Mouse (Mus musculus): ENCODE results near the gene Uqcrc1. TPM values are rescaled to one million over a fixed set of nuclear protein-coding genes. Genes with fewer than 3 reads are reported as not detected.

The Uqcrc1 gene
- polyA plus RNA-seq (2014; fragmentation: Nextera tagmentation; extraction: Ambion mirVana): 412 and 422 TPM in 2 replicates

DNA sequence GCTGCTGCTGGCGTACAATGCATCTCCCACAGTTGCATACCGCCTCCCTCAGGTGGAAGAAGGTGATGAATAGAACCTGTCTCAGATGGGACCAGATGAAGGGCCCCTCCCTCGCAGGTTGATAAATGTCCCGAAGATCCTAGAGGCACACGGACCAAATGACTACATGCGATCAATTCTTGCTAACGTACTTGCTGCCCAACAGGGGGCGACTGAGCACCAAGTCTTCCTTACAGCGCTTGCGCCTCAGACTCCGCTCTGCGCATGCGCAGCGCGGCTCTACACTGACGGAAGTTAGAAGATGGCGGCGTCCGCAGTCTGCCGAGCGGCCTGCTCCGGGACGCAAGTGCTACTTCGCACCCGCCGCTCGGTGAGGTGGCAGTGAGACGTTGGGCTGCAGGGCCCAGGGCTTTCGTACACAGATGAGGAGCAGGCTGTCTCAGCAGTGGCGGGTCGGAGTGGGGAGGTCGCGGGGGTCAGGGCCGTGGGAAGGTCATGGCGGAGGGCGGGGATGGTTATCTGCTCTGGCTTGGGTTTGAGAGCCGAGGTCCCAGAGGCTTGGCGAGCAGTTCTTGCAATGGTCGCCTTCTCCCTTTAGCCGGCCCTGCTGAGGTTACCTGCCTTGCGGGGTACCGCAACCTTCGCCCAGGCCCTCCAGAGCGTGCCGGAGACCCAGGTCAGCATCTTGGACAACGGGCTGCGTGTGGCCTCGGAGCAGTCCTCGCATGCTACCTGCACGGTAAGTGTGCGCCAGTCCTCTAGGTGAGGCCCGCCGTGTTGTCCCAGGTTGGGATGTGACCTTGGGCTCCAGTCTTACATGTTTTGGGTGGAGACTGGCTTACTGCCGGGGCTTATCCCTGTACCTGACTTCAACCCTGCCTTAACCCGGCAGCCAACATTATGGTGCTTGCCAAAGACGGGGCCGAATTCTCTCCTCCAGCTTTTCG, at the start of gene Uqcrc1:
Gene Uqcrc1, plus strand, starts transcription at position 216 of the 947 bp plus-strand sequence.
- Histone ChIP-seq H3K27ac (replicated peaks; ENCODE audit: low read depth, low read length) (peak within 1 kb of the TSS; percentile 28; the same call in 1 of the 2 replicates), H3K9me3 (replicated peaks; ENCODE audit: control insufficient read depth, low read length) (no peaks in the 10 kb centered on the region), H3K4me3 (ENCODE audit: low read depth, low read length) (peak within 1 kb of the TSS; percentile 94), H3K36me3 (replicated peaks; ENCODE audit: control insufficient read depth, insufficient read depth, low read depth, low read length) (no peaks in the 10 kb centered on the region; the same call in 1 of the 2 replicates), H3K4me2 (ENCODE audit: low read depth, low read length) (peak within 1 kb of the TSS; percentile 68), H3K4me1 (ENCODE audit: control insufficient read depth, insufficient read depth, low read length) (no peaks in the 10 kb centered on the region), H3K9ac (replicated peaks; ENCODE audit: low read length) (peak within 1 kb of the TSS; percentile 94), H3K27me3 (ENCODE audit: control insufficient read depth, insufficient read depth, low read length) (no peaks in the 10 kb centered on the region)
- under 1% methylated on average over 58 of the region's 58 CpGs for WGBS
- peak; percentile 80 for ATAC-seq (replicated peaks; ENCODE audit: insufficient number of reproducible peaks, low FRiP score, low TSS enrichment, low read depth)
- DNase-seq (ENCODE audit: low spot score): peak; percentile 98

DNA sequence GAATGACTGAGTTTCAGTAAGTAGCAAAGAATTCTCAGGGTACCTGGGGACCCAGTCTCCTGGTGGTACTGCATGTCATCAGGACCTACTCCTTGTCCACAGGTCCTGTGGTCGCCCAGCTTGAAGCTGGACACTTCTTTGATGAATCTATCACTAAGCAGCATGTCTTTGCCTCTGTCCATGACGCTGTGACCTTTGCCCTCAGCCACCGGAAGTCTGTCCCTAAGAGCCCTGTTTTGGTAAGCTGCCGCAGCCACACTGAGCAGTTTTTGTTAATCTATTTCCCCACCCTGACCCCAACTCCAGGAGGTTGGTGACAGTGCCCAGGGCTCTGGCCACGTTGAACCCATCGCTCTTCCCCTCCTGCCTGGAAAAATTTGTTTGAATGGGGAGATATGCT, 24.1 kb upstream of the Uqcrc1 start:
- no peak overlapping the region for H3K4me2 ChIP-seq (ENCODE audit: low read depth, low read length)
- H3K27me3 ChIP-seq (ENCODE audit: control insufficient read depth, insufficient read depth, low read length): no peaks in the 10 kb centered on the region
- no peak overlapping the region for H3K9ac ChIP-seq (replicated peaks; ENCODE audit: low read length)
- H3K27ac ChIP-seq (replicated peaks; ENCODE audit: low read depth, low read length): no peak overlapping the region
- no peaks in the 10 kb centered on the region for H3K9me3 ChIP-seq (replicated peaks; ENCODE audit: control insufficient read depth, low read length)
- no peaks in the 10 kb centered on the region for H3K4me1 ChIP-seq (ENCODE audit: control insufficient read depth, insufficient read depth, low read length)
- H3K36me3 ChIP-seq (replicated peaks; ENCODE audit: control insufficient read depth, insufficient read depth, low read depth, low read length): no peaks in the 10 kb centered on the region
- no peak overlapping the region for H3K4me3 ChIP-seq (ENCODE audit: low read depth, low read length)
- 46% methylated on average over 6 of the region's 6 CpGs for WGBS
- ATAC-seq (replicated peaks; ENCODE audit: insufficient number of reproducible peaks, low FRiP score, low TSS enrichment, low read depth): no peak
- DNase-seq (ENCODE audit: low spot score): no peak

GRCm38 (mm10) chr9:108913161-108913560, 23.3 kb upstream of the Uqcrc1 start:
- ATAC-seq (replicated peaks; ENCODE audit: insufficient number of reproducible peaks, low FRiP score, low TSS enrichment, low read depth) (no peak), DNase-seq (ENCODE audit: low spot score) (no peak)
- Histone ChIP-seq H3K4me1 (ENCODE audit: control insufficient read depth, insufficient read depth, low read length) (no peaks in the 10 kb centered on the region), H3K4me2 (ENCODE audit: low read depth, low read length) (no peak overlapping the region), H3K9me3 (replicated peaks; ENCODE audit: control insufficient read depth, low read length) (no peaks in the 10 kb centered on the region), H3K27me3 (ENCODE audit: control insufficient read depth, insufficient read depth, low read length) (no peaks in the 10 kb centered on the region), H3K27ac (replicated peaks; ENCODE audit: low read depth, low read length) (no peak overlapping the region), H3K4me3 (ENCODE audit: low read depth, low read length) (no peak overlapping the region), H3K36me3 (replicated peaks; ENCODE audit: control insufficient read depth, insufficient read depth, low read depth, low read length) (no peaks in the 10 kb centered on the region), H3K9ac (replicated peaks; ENCODE audit: low read length) (no peak overlapping the region)
- WGBS: 87% methylated on average over 7 of the region's 7 CpGs

GRCm38 (mm10) chr9:108913621-108914020, 22.8 kb upstream of the Uqcrc1 start:
- no peak overlapping the region for H3K4me3 ChIP-seq (ENCODE audit: low read depth, low read length)
- H3K4me2 ChIP-seq (ENCODE audit: low read depth, low read length): no peak overlapping the region
- ATAC-seq (replicated peaks; ENCODE audit: insufficient number of reproducible peaks, low FRiP score, low TSS enrichment, low read depth): no peak
- no peaks in the 10 kb centered on the region for H3K36me3 ChIP-seq (replicated peaks; ENCODE audit: control insufficient read depth, insufficient read depth, low read depth, low read length)
- no peaks in the 10 kb centered on the region for H3K4me1 ChIP-seq (ENCODE audit: control insufficient read depth, insufficient read depth, low read length)
- no peaks in the 10 kb centered on the region for H3K9me3 ChIP-seq (replicated peaks; ENCODE audit: control insufficient read depth, low read length)
- no peaks in the 10 kb centered on the region for H3K27me3 ChIP-seq (ENCODE audit: control insufficient read depth, insufficient read depth, low read length)
- H3K27ac ChIP-seq (replicated peaks; ENCODE audit: low read depth, low read length): no peak overlapping the region
- DNase-seq (ENCODE audit: low spot score): no peak
- no peak overlapping the region for H3K9ac ChIP-seq (replicated peaks; ENCODE audit: low read length)
- 82% methylated on average over 10 of the region's 10 CpGs for WGBS

GRCm38 (mm10) chr9:108914491-108914890, 21.9 kb upstream of the Uqcrc1 start, which contains the start of gene Tmem89:
Gene Tmem89, plus strand, starts transcription at chr9:108914619.
- Histone ChIP-seq H3K27me3 (ENCODE audit: control insufficient read depth, insufficient read depth, low read length) (no peaks in the 10 kb centered on the region), H3K9ac (replicated peaks; ENCODE audit: low read length) (no peak within 1 kb of the TSS), H3K4me3 (ENCODE audit: low read depth, low read length) (no peak within 1 kb of the TSS), H3K4me1 (ENCODE audit: control insufficient read depth, insufficient read depth, low read length) (no peaks in the 10 kb centered on the region), H3K4me2 (ENCODE audit: low read depth, low read length) (no peak within 1 kb of the TSS), H3K36me3 (replicated peaks; ENCODE audit: control insufficient read depth, insufficient read depth, low read depth, low read length) (no peaks in the 10 kb centered on the region), H3K9me3 (replicated peaks; ENCODE audit: control insufficient read depth, low read length) (no peaks in the 10 kb centered on the region), H3K27ac (replicated peaks; ENCODE audit: low read depth, low read length) (no peak within 1 kb of the TSS)
- 87% methylated on average over 6 of the region's 6 CpGs for WGBS
- ATAC-seq (replicated peaks; ENCODE audit: insufficient number of reproducible peaks, low FRiP score, low TSS enrichment, low read depth) (0 out of 2 replicates have a peak, but pooled peaks have one; percentile 18), DNase-seq (ENCODE audit: low spot score) (no peak)

GRCm38 (mm10) chr9:108925897-108926296, 10.5 kb upstream of the Uqcrc1 start:
- Histone ChIP-seq H3K9me3 (replicated peaks; ENCODE audit: control insufficient read depth, low read length) (no peaks in the 10 kb centered on the region), H3K36me3 (replicated peaks; ENCODE audit: control insufficient read depth, insufficient read depth, low read depth, low read length) (no peaks in the 10 kb centered on the region), H3K4me3 (ENCODE audit: low read depth, low read length) (no peak overlapping the region), H3K27ac (replicated peaks; ENCODE audit: low read depth, low read length) (no peak overlapping the region), H3K9ac (replicated peaks; ENCODE audit: low read length) (no peak overlapping the region), H3K4me2 (ENCODE audit: low read depth, low read length) (no peak overlapping the region), H3K27me3 (ENCODE audit: control insufficient read depth, insufficient read depth, low read length) (no peaks in the 10 kb centered on the region), H3K4me1 (ENCODE audit: control insufficient read depth, insufficient read depth, low read length) (no peaks in the 10 kb centered on the region)
- ATAC-seq (replicated peaks; ENCODE audit: insufficient number of reproducible peaks, low FRiP score, low TSS enrichment, low read depth) (no peak), DNase-seq (ENCODE audit: low spot score) (no peak)
- 80% methylated on average over 8 of the region's 8 CpGs for WGBS

DNA sequence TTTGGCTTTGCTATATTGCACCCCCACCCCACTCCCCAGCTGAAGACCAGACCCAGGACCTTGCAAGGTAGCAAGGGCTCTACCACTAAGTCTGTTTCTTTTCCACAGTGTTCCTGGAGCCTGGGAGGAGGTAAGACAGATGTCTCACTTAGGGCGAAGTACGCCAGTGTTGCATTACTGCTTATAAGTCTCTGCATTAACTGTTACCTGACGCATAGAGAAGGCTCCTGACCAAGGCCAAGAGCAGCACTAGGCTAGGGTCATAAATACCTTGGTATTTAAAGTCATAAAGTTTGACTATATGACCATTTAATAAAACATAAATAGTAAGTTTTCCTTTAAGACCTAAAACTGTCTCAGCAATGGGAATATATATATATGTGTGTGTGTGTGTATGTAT, 8.0 kb upstream of the Uqcrc1 start:
- H3K36me3 ChIP-seq (replicated peaks; ENCODE audit: control insufficient read depth, insufficient read depth, low read depth, low read length): no peaks in the 10 kb centered on the region
- WGBS: 85% methylated on average over 3 of the region's 3 CpGs
- no peak for ATAC-seq (replicated peaks; ENCODE audit: insufficient number of reproducible peaks, low FRiP score, low TSS enrichment, low read depth)

DNA sequence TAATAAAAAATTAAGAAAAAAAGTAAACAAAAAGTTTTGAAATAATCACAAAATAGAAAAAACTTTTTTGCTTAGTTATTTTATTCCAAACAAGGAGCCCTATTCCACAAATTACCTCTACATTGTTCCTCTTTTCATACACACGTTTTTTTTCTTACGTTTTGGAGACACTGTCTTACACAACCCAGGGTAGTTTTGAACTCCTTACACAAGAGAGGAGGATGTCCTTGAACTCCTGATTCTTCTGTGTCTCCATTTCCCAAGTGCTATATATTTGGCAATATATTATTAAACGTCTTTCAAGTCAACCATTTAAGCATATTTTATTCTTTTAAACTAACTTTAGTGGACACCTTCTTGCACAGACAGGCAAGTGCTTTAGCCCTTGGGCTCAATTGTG, 442 bp upstream of the Uqcrc1 start:
- no peak overlapping the region for H3K27ac ChIP-seq (replicated peaks; ENCODE audit: low read depth, low read length)
- no peak overlapping the region for H3K4me3 ChIP-seq (ENCODE audit: low read depth, low read length)
- H3K4me2 ChIP-seq (ENCODE audit: low read depth, low read length): no peak overlapping the region
- ATAC-seq (replicated peaks; ENCODE audit: insufficient number of reproducible peaks, low FRiP score, low TSS enrichment, low read depth): no peak
- H3K27me3 ChIP-seq (ENCODE audit: control insufficient read depth, insufficient read depth, low read length): no peaks in the 10 kb centered on the region
- no peak overlapping the region; the same call in 1 of the 2 replicates for H3K9ac ChIP-seq (replicated peaks; ENCODE audit: low read length)
- H3K9me3 ChIP-seq (replicated peaks; ENCODE audit: control insufficient read depth, low read length): no peaks in the 10 kb centered on the region
- no peaks in the 10 kb centered on the region for H3K4me1 ChIP-seq (ENCODE audit: control insufficient read depth, insufficient read depth, low read length)
- no peaks in the 10 kb centered on the region; the same call in 1 of the 2 replicates for H3K36me3 ChIP-seq (replicated peaks; ENCODE audit: control insufficient read depth, insufficient read depth, low read depth, low read length)
- 15% methylated on average over 3 of the region's 3 CpGs for WGBS
- DNase-seq (ENCODE audit: low spot score): no peak

More for the DNA sequence above, 8.0 kb upstream of the Uqcrc1 start:
- Histone ChIP-seq H3K9ac (replicated peaks; ENCODE audit: low read length) (no peak overlapping the region), H3K9me3 (replicated peaks; ENCODE audit: control insufficient read depth, low read length) (no peaks in the 10 kb centered on the region), H3K4me3 (ENCODE audit: low read depth, low read length) (no peak overlapping the region), H3K27ac (replicated peaks; ENCODE audit: low read depth, low read length) (no peak overlapping the region), H3K27me3 (ENCODE audit: control insufficient read depth, insufficient read depth, low read length) (no peaks in the 10 kb centered on the region), H3K4me2 (ENCODE audit: low read depth, low read length) (no peak overlapping the region), H3K4me1 (ENCODE audit: control insufficient read depth, insufficient read depth, low read length) (no peaks in the 10 kb centered on the region)
- DNase-seq (ENCODE audit: low spot score): no peak
